Mouse (Mus musculus) embryonic stem cell, embryonic (primary cell): Measurements from ENCODE around the gene Ghitm.
"Not testable (repeated sequence)": the region's sequence is repeated elsewhere in the genome, so short reads cannot be mapped to it uniquely, and the experiment has no call there.

Experiments used
- CTCF ChIA-PET, 4 experiments: fragments of 300-600 bp in 2 of 4; fragments of 350-600 bp in 2 of 4; sonication (Branson Sonifier 250); formaldehyde crosslinking; loops; one replicate each; lab custom pipeline; 2022; ENCODE audit warnings: inconsistent platforms in 2 of 4; lab: Charles Lee
- POLR2A ChIA-PET, 4 experiments: fragments of 300-600 bp in 2 of 4; fragments of 350-600 bp in 2 of 4; sonication (Branson Sonifier 250); formaldehyde crosslinking; loops; one replicate each; lab custom pipeline; 2022; ENCODE audit warnings: antibody characterized with exemption in 4 of 4, inconsistent platforms in 1 of 4; lab: Charles Lee

Ghitm gene

DNA sequence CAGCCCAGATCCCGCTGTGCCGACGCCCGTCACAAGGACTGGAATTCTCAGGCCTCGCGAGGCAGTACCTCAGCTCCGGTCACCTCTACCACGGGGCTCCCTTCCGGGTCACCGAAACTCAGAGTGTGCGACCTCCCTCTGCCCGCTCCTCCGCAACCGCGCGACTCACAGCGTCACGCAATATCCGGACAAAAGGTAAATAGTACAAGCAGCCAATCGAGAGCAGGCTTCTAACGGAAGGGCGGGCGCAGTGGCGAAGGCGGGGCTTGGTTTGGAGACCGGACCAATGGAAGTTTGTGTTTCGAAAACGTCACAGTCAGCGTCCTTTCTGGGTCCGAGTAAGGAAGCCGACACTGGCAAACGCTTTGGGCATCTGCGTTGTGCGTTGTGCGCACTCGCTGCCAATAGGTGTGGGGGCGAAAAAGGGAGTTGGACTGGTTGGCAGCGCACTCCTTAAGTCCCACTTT, at the start of gene Ghitm:
TSS of gene Ghitm (minus strand) at position 146 of the 467 bp plus-strand sequence.
- POLR2A ChIA-PET, result interaction anchor here (0.6 to 3.2 kb wide), 33 partner anchors 8 to 917 kb away, joined by 3 to 16 read pairs (median 3); partner anchors contain the start of genes Cdhr1 (in 3 of the 4), Ccser2 (in 2 of the 4) and Lrit2 (in 1 of the 4)
- CTCF ChIA-PET, result no interaction called here

DNA sequence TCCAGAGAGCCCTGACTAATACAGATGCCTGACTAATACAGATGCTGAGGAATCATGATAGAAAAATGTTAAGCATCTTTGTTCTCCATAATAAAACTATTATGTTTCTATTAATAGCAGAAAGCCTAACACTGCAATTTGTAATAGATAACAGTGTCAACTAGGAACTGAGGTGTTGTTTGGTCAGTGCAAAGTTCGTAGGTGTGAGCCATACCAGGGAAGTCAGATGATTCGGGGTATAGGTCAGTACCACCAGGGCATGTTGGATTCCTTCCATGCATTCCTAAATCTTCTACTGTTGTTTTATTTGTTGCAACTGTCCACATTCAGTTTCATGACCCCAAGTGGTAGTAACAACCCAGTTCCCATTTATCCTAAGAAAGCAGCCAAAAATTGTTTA, 49.8 kb upstream of the Ghitm start:
- POLR2A ChIA-PET, result no interaction called here

DNA sequence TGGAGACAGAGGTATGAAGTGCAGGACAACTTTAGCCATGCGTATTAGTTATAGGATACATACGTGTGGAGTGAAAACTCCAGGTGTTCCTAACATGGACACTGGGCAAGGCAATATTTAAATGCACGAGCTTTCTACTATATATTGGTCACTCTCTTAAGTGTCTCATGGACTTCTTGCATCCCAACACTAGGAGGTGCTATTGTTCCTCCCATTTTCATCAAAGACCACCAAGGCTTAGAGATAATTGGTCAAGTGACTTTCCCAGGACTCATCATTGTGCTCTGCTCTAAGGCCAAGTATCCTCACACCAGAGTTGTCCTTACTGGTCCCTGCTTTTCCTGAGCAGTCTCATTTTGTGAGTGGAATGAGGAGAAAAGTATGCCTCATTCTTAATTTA, 39.4 kb upstream of the Ghitm start:
- ChIA-PET POLR2A (no interaction called here), CTCF (interaction anchor here in 1 of 4 experiments (0.7 kb wide), 1 partner anchor 78 kb away, joined by 3 read pairs; no protein-coding TSS in a partner anchor)

More for the DNA sequence above, 49.8 kb upstream of the Ghitm start:
- CTCF ChIA-PET, result no interaction called here

DNA sequence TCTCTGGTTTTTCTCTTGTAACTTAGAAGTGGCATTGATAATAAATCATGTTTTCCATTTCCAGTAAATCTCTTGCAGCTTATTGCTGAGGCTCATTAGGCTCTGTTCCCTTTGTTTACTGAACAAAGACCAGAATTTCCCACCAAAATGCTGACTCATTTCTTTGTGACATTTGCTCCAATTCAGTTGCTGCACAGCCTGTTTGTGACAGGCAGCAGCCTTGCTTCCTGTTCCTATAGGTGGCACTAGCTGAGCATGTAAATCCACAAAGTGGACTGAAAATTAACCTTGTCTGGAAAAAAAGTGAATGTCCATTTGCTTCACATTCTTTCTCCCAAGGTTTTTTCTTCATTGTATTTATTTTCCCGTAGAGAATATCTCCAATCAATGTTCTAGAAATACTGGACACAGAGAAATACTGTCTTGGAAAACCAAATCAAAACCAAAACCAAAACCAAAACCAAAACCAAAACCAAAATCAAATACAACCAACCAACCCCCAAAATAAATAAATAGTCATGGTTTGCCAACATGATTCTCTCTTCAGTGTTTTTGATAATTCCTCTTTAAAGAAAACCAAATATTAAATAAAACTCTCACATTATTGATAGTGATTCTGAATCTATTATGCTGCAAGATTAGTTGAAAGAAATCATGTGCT, 30.3 kb upstream of the Ghitm start:
- ChIA-PET CTCF (no interaction called here), POLR2A (interaction anchor here in 1 of 4 experiments (0.9 kb wide), 1 partner anchor 31 kb away, joined by 3 read pairs; the partner anchor contains the start of gene Ghitm)

DNA sequence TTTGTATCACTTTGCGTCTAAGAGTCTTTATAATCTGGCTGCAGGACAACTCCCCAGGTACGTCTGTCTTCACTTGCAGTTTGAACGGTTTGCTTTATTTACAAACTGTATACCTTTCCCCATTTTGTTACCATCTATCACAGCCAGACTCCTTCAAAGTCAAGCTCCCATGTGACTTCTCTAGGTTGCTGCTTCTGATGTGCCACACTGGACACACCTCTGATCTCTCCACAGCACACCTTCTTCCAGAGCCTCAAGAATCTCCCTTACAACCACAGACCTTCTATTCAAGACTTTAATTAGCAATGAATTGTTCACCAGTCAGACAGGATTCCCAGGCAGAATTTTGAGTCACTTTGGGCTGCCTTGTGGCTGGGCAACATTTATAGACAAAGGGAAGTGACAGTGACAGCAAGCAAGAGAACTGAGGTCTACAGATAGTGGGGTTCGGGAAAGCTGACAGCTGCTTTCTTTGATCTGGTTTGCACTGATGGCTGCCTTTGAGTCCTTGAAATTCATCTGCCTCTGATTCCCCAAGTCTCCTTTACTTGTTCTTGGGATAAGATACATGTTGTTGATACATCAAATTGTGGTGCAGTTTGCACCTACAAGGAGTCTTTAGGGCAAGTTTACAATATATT, 29.4 kb upstream of the Ghitm start:
- CTCF ChIA-PET, result no interaction called here
- POLR2A ChIA-PET, result interaction anchor here in 1 of 4 experiments (0.9 kb wide), 1 partner anchor 30 kb away, joined by 3 read pairs; the partner anchor contains the start of gene Ghitm

DNA sequence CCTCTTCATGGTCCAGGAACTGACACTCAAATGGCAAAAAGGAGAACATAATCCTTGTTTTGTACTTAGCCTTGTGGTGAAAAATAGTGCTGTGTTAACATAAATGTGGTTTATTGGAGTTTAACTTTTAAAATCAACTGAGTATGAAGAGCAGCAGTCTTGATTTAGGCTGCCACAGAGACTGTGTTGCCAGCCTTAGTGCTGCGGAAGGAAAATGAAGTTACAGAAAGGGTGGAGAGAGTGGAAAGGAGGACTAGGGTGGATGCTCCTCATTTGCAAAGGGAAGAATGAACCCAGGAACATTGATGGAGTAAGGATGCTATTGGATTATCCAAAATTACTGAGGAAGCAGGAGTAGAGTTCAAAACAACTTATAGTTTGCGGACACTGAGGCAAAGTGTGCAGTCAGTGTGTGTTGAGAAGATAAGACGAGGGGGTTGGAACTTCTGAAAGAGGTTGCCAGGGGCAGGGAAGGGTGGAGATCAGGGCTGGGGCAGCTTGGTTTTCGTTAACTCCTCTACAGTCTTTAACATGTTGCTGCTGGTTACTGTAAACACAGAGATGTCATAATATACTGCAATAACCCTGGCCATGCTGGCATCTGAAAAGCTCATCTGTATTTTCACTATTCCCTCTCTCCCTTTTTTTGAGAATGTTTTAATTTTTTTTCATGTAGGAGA, 28.3 kb upstream of the Ghitm start:
- ChIA-PET POLR2A (no interaction called here), CTCF (interaction anchor here in 1 of 4 experiments (0.6 kb wide), 1 partner anchor 212 kb away, joined by 3 read pairs; no protein-coding TSS in a partner anchor)

DNA sequence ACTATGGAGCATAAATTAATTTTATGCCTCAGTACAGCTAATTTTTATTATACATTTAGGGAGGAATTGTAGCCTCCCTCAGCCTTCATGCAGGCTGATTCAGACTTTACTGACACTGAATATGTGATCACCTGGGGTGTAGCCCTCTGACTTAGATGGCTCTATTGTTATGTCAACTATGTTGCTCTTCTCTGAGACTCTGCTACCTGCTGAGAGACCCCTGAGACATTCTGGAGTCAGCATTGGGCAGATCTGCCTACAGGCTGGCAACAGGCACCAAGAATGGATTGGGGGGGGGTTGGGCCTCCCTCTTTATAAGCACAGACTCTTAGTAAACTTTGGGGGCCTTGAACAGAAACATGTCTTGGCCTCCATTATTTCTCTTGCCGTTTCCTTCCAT, 19.3 kb upstream of the Ghitm start:
- CTCF ChIA-PET, result no interaction called here

DNA sequence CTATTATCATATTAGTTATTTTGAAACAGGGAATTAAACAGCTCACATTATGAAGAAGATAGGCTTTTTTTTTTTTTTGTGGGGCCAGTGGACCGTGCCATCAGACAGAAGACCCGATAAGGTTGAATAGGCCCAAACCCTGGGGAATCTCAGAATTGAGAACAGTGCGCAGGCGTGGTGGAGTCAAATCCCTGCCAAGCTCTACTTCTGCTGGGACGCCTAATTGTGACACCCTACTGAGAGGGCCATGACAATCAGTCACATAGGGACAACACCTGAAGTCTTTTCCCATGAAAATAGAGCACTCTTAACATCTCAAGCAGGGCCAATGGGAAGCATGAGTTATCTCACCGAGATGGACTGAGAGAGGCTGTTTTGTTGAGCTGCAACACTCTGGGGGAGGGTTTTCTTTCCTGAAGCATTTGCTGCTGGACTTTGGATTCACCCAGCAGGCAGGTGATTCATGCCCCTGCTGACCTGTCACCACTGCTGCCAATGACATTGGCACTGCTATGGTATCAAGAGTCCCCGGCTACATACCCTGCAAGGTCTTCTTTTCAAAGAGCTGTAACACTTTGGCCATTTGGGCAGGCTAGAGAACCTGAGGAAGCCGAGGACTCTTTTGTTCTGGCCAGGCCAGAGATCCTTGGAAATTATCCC, 4.1 kb upstream of the Ghitm start:
- ChIA-PET POLR2A (interaction anchor here in 2 of 4 experiments (1.0 kb wide), 2 partner anchors 10 to 12 kb away, joined by 3 read pairs; no protein-coding TSS in a partner anchor), CTCF (interaction anchor here in 1 of 4 experiments (1.2 kb wide), 1 partner anchor 11 kb away, joined by 3 read pairs; no protein-coding TSS in a partner anchor)

More for the DNA sequence above, 19.3 kb upstream of the Ghitm start:
- POLR2A ChIA-PET, result no interaction called here

DNA sequence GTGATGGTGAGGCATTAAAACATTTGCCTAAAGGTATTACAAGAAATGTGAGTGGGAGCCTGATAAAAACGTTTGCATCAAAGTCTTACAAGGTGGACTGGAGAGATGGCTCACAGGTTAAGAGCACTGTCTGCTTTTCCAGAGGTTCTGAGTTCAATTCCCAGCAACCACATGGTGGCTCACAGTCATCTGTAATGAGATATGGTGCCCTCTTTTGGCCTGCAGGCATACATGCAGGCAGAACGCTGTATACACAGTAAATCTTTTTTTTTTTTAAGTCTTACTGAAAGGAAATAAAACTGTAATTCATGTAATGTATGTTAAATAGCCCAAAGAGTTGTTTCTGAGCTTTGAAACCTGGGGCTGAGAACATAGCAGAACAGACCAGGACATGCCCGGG, 2.5 kb upstream of the Ghitm start:
- POLR2A ChIA-PET, result not testable (repeated sequence)
- CTCF ChIA-PET, result interaction anchor here in 1 of 4 experiments (1.2 kb wide), 1 partner anchor 10 kb away, joined by 3 read pairs; no protein-coding TSS in a partner anchor

DNA sequence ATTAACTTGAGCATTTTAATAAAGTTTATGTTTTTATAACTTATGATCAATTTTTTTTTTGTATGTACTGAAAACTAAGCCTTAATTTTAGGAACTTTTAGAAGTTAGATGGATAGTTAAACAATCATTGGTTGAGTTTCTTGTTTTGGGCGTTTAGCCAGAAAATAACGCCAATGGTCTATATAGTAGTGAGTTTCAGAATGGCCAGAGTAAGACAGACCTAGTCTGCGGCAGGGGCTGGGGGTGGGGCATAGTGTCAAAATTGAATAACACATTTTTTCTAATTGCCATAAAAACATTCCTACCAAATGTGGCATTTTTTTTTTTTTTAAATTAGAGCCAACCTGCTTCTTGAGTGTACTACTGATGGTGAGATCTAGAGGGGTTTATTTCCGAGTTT, 1.0 kb upstream of the Ghitm start:
- ChIA-PET CTCF (interaction anchor here in 2 of 4 experiments (0.5 to 1.2 kb wide), 2 partner anchors 9 to 334 kb away, joined by 3 read pairs; no protein-coding TSS in a partner anchor), POLR2A (interaction anchor here in 2 of 4 experiments (0.7 to 3.2 kb wide), 8 partner anchors 8 to 272 kb away, joined by 3 to 16 read pairs (median 5); partner anchors contain the start of gene Cdhr1 (in 1 of the 2))

DNA sequence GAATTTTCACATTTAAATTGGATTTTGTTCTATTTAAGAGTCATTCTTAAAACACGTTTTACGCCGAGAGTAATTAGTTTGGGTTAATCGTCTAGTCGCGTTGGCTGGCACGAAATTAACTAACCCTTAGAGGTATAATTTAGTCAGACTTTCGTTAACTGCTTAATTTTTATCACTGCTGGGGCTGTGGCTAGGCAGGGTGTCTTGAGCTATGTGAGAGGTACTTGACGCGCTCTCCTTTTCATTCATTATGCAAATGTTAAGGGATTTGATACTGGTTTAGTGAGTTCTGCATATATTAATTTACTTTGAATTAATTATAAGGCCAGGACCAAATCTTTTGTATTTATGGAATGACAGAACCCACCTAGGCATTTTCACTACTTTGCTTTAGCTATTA, 599 bp upstream of the Ghitm start:
- ChIA-PET POLR2A (interaction anchor here in 2 of 4 experiments (0.7 to 3.2 kb wide), 15 partner anchors 8 to 582 kb away, joined by 3 to 16 read pairs (median 6); partner anchors contain the start of genes Cdhr1 (in 2 of the 2) and Ccser2 (in 1 of the 2)), CTCF (interaction anchor here in 1 of 4 experiments (0.5 kb wide), 1 partner anchor 333 kb away, joined by 3 read pairs; no protein-coding TSS in a partner anchor)

DNA sequence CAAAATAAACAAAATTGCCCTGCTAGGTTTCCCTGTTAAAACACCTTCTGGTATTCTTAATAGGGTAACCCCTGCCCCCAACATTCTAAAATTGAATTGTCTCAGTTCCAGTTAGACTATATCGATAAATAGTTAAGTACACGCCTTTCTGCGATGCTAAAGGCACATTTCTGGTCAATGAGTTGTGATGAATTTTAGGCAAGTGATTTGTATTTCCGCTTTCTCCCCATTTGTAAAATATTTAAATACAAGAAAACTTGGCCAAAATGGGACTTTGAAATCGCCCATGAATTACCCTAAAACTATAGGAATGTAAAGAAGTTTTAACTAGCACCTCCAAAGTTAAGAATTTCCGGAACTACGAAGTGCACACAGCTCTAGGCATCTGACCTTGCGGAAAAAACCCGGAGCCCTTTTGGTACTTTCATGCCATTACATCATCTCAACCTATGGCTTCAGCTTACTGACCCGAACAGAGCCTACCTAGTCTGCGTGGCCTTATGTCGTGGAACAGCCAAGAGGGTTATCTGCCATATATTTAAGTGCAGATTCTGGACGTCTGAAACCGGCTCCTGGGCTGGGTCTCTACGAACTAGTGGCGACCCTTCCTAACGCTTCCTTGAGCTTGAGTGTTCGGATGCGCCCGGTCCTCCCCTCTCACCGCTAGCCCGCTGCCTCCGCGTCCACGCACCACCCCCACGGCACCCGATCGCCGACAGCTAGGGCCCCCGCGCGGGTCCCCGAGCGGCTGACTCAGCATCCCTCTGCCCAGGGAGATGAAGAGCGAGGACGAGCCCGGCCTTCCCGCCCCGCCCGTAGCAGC, 557 bp downstream of the Ghitm start:
- CTCF ChIA-PET, result no interaction called here
- POLR2A ChIA-PET, result interaction anchor here (0.5 to 3.2 kb wide), 33 partner anchors 8 to 918 kb away, joined by 3 to 16 read pairs (median 3); partner anchors contain the start of genes Cdhr1 (in 3 of the 4), Ccser2 (in 2 of the 4) and Lrit2 (in 1 of the 4)

DNA sequence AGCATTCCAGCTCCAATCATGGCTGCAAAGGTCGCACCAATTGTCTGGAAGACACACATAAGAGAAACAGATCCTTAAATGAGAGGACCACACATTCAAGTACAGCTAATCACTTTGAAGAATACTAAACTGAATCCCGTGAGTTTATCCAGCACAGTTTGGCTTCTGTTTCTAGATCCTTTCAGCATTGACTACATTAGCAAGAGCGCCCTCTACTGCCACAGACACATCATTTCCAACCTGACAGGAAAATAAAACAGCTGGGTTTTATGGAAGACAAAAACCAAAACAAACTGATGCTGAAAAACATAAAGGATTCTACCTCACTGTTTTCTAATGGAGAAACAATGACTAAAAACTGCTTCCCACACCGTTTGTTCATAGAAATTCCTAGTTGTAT, 7.4 kb downstream of the Ghitm start:
- POLR2A ChIA-PET, result interaction anchor here in 3 of 4 experiments (0.6 to 4.2 kb wide), 6 partner anchors 8 to 158 kb away, joined by 3 to 22 read pairs (median 5); partner anchors contain the start of genes Cdhr1 (in 1 of the 3) and Ghitm (in 1 of the 3)
- CTCF ChIA-PET, result interaction anchor here (0.6 to 2.4 kb wide), 26 partner anchors 9 to 727 kb away, joined by 3 to 18 read pairs (median 4); partner anchors contain the start of gene Cdhr1 (in 1 of the 4)

DNA sequence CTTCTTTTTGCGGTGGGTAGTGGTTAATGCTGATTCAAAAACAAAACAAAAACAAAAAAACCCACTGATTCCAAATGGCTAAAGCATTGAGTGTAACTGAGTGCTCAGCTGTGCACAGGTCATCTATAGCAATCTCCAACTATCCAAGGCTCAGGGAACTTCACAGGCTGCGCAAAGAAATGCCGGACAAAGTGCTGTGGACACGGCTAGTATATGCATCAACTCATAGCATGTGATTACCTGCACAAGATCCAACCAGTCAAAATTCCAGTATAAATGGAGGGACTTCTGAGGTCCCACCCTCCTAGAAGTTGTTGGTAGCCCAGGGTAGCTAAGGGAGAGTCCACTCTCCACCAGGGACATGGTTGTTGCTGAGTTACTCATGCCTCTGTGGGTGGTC, 15.8 kb downstream of the Ghitm start:
- CTCF ChIA-PET, result interaction anchor here in 1 of 4 experiments (1.4 kb wide), 1 partner anchor 9 kb away, joined by 5 read pairs; no protein-coding TSS in a partner anchor
- POLR2A ChIA-PET, result interaction anchor here in 2 of 4 experiments (0.7 to 3.5 kb wide), 3 partner anchors 9 to 16 kb away, joined by 3 to 22 read pairs (median 4); partner anchors contain the start of gene Ghitm (in 1 of the 2)

DNA sequence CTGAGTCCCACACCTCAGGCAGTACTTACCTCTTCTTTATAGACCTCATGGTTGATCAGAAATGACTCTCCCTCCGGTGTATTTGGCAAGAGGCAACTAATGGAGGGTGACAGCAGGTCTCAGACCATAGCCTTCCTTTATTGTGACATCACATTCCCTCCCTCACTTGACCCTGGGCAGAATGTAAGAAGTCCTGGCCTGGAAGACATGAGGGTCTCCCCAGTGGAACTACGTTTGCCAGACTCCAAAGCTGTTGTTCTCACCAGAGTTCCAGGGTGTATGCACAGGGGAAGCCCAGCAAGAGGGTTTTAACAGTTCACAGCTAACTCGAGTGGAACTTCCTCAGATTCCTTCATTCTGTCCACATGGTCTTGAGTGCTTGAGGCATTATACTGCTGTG, 21.1 kb downstream of the Ghitm start, which contains the start of gene 2610528A11Rik:
TSS of gene 2610528A11Rik (minus strand) at position 101 of the 400 bp plus-strand sequence.
- ChIA-PET POLR2A (interaction anchor here in 3 of 4 experiments (0.8 to 1.1 kb wide), 3 partner anchors 13 to 148 kb away, joined by 3 to 6 read pairs (median 3); no protein-coding TSS in a partner anchor), CTCF (no interaction called here)

DNA sequence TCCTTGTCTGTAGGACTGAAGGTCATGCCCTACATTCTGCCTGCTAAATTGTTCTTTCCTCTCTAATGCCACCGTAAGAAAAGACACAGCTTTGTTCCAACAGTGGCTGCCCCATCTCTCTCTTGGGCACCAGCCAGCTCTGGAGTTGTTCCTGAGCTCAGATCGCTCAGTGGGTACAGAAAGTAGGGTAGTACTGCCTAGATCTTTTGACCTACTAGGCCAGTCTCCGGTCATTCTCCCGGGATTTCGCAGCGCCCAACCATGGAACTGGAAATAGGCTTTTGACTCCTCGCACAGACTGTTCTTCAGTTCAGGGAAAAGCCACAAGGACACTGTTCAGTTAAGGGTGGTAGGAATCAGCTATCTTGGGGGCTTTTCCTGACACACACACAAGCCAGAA, 22.1 kb downstream of the Ghitm start:
- CTCF ChIA-PET, result no interaction called here
- POLR2A ChIA-PET, result interaction anchor here in 1 of 4 experiments (1.1 kb wide), 1 partner anchor 17 kb away, joined by 3 read pairs; no protein-coding TSS in a partner anchor
